Mouse (Mus musculus): Measurements from ENCODE around the gene Mmp25.

Mmp25 gene

GRCm38 (mm10) chr17:23664556-23665021 lies 19.5 kb upstream of the Mmp25 start:
- intact Hi-C loops (cut with DNase I), result loop anchor here (5.0 kb wide), 1 partner anchor 38 kb away; no protein-coding TSS in a partner anchor

GRCm38 (mm10) chr17:23661526-23661925 lies 16.4 kb upstream of the Mmp25 start:
- intact Hi-C loops (cut with DNase I), result loop anchor here (5.0 kb wide), 1 partner anchor 41 kb away; no protein-coding TSS in a partner anchor

- intact Hi-C loops (cut with DNase I), result loop anchor here (5.0 kb wide), 1 partner anchor 41 kb away; no protein-coding TSS in a partner anchor
These were observed 15.8 kb upstream of the Mmp25 start for GRCm38 (mm10) chr17:23660876-23661200.

- intact Hi-C loops (cut with DNase I), result loop anchor here (5.0 kb wide), 1 partner anchor 42 kb away; no protein-coding TSS in a partner anchor
These were observed 15.2 kb upstream of the Mmp25 start, which contains the start of gene Bicdl2 for GRCm38 (mm10) chr17:23660117-23660875. TSS of gene Bicdl2 (plus strand) at chr17:23660506.

GRCm38 (mm10) chr17:23658450-23658849 lies 13.4 kb upstream of the Mmp25 start:
- intact Hi-C loops (cut with DNase I), result no loop called here

GRCm38 (mm10) chr17:23654410-23654809 lies 9.3 kb upstream of the Mmp25 start:
- intact Hi-C loops (cut with DNase I), result no loop called here

GRCm38 (mm10) chr17:23654001-23654400 lies 8.9 kb upstream of the Mmp25 start:
- intact Hi-C loops (cut with DNase I), result no loop called here

- intact Hi-C loops (cut with DNase I), result no loop called here
These were observed 8.2 kb upstream of the Mmp25 start for GRCm38 (mm10) chr17:23653324-23653723.

- intact Hi-C loops (cut with DNase I), result no loop called here
These were observed 6.3 kb upstream of the Mmp25 start for GRCm38 (mm10) chr17:23651363-23651762.

- intact Hi-C loops (cut with DNase I), result no loop called here
These were observed 817 bp upstream of the Mmp25 start for GRCm38 (mm10) chr17:23645894-23646293.

GRCm38 (mm10) chr17:23631241-23631640 lies 13.8 kb downstream of the Mmp25 start:
- intact Hi-C loops (cut with DNase I), result no loop called here

GRCm38 (mm10) chr17:23630195-23631020 lies 14.7 kb downstream of the Mmp25 start:
- intact Hi-C loops (cut with DNase I), result no loop called here

GRCm38 (mm10) chr17:23627813-23628212 lies 17.3 kb downstream of the Mmp25 start:
- intact Hi-C loops (cut with DNase I), result no loop called here

- intact Hi-C loops (cut with DNase I), result no loop called here
These were observed 24.7 kb downstream of the Mmp25 start for GRCm38 (mm10) chr17:23620351-23620750.

- intact Hi-C loops (cut with DNase I), result no loop called here
These were observed 28.0 kb downstream of the Mmp25 start for GRCm38 (mm10) chr17:23617087-23617486.

GRCm38 (mm10) chr17:23610361-23610800 lies 34.7 kb downstream of the Mmp25 start:
- intact Hi-C loops (cut with DNase I), result no loop called here

GRCm38 (mm10) chr17:23609612-23610011 lies 35.5 kb downstream of the Mmp25 start:
- intact Hi-C loops (cut with DNase I), result loop anchor here (5.0 kb wide), 1 partner anchor 42 kb away; no protein-coding TSS in a partner anchor

GRCm38 (mm10) chr17:23605220-23605619 lies 39.9 kb downstream of the Mmp25 start:
- intact Hi-C loops (cut with DNase I), result loop anchor here (5.0 kb wide), 1 partner anchor 38 kb away; no protein-coding TSS in a partner anchor

GRCm38 (mm10) chr17:23604394-23604793 lies 40.7 kb downstream of the Mmp25 start:
- intact Hi-C loops (cut with DNase I), result no loop called here

GRCm38 (mm10) chr17:23603542-23603941 lies 41.5 kb downstream of the Mmp25 start:
- intact Hi-C loops (cut with DNase I), result no loop called here

- intact Hi-C loops (cut with DNase I), result no loop called here
These were observed 42.0 kb downstream of the Mmp25 start for GRCm38 (mm10) chr17:23603077-23603476.
